Mouse (Mus musculus): ENCODE measurements around the gene Zfp78. TPM values are rescaled to one million over a fixed set of nuclear protein-coding genes. Genes with fewer than 3 reads are reported as not detected.

Zfp78 gene
- 5.0 TPM for polyA plus RNA-seq (2014; fragmentation: Illumina TruSeq; extraction: RNeasy Lipid Tissue Mini Kit (QIAGEN cat#74804); ENCODE audit: low read depth, low replicate concordance)

DNA sequence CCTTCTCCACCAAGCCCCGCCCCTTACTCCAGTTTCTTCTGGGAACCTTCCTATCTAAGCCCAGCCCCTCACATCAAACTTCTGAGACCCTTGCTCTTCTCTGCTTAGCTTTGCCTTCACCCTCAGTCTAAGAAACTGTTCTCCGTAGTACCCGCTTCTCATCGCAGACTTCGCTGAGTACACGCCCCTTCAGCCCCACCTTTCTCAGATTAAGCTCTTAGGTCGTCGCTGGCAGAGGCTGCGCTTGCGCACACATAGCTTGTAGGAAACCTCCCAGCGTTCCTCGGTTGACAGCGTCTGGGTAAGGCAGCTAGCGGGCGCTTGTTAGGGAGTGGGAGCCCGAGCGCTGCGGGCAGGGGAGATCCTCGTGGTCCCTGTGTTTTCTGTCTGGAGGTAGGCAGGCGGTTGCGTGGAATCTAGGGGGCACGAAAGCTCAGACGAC is at the start of gene Zfp78:
Gene Zfp78, plus strand, starts transcription at position 234 of the 442 bp plus-strand sequence.

DNA sequence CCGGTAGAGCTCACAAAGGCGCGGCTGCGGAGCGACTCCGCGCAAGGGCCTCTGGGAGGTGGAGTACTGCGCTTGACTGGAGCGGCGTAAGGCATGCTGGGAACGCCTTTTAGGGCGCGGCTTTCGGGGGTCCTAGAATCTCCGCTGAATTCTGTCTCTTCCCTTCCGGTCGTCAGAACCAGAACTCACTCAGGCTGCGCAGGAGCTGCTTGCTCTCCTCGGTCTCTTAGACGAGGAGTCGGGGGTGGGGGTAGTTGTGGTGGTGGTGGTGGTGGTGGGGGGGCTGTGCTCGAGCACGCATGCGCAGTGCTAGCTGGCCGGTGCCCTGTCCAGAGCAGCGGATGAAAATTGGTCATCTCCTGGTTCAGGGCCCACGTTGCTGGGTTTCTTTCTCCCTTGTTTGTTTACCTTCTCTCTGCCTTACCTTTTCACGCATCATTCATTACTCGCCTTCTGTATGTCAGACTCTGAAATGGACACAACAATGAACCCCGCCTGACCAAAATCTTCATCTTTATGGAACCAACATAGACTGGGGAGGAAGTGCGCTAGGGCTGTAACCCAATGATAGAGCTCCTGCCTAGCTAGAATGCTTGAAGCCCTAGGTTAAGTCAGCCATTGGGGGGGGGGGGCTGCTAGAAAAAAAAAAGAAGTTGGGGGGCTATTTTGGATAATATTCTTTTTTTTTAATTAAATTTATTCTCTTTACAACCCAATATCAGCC is 31.7 kb upstream of the Zfp78 start, which contains the start of gene Zfp583:
Gene Zfp583, minus strand, starts transcription at position 53 of the 724 bp plus-strand sequence.

DNA sequence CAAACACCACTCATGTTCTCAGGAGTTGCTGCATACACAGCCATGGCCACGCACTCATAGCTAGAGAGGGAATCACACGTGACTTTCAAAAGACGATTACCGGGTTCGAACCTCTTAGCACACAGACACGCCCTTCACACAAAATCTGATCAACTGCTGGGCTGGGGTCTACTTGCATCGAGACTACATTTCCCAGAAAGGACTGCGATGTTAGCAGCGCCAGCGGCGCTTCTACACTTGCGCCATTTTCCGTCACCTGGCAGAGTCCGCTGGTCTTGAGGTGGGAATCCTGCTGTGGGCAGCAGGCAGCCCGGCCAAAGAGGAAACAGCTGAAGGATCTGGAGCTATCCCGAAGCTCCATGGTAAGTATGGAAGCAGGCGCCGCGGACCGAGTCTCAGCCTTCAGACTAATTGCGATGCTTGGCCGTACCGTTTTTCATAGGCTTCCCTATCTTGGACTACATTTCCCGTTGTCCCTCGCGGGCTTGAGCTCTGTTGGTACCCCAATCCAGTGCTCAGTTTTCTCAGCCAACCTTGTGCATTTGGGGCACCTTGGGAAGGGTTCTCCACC is 19.5 kb upstream of the Zfp78 start, which contains the start of gene Gm3854:
Gene Gm3854, plus strand, starts transcription at position 259 of the 571 bp plus-strand sequence.

DNA sequence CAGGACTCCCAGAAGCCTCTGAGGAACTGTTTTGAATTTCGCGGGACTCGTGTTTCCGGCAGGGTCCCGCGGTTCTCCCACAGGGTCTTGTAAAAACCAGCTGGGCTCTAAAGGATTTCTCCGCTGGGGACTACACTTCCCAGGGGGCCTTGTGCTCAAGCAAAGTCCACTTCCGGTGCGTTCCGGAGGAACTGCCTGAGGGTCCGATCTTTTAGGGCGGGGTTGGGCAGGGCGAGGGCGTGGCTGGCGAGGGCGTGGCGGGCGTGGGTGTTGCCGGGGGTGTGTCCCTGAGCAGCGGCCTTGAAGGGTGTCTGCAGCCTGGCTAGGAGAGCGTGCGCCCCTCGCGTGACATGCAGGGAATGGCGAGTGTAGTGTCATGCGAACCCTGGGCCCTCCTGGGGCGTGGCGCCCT is 20.0 kb downstream of the Zfp78 start, which contains the start of gene Zfp28:
Gene Zfp28, plus strand, starts transcription at position 252 of the 412 bp plus-strand sequence.

DNA sequence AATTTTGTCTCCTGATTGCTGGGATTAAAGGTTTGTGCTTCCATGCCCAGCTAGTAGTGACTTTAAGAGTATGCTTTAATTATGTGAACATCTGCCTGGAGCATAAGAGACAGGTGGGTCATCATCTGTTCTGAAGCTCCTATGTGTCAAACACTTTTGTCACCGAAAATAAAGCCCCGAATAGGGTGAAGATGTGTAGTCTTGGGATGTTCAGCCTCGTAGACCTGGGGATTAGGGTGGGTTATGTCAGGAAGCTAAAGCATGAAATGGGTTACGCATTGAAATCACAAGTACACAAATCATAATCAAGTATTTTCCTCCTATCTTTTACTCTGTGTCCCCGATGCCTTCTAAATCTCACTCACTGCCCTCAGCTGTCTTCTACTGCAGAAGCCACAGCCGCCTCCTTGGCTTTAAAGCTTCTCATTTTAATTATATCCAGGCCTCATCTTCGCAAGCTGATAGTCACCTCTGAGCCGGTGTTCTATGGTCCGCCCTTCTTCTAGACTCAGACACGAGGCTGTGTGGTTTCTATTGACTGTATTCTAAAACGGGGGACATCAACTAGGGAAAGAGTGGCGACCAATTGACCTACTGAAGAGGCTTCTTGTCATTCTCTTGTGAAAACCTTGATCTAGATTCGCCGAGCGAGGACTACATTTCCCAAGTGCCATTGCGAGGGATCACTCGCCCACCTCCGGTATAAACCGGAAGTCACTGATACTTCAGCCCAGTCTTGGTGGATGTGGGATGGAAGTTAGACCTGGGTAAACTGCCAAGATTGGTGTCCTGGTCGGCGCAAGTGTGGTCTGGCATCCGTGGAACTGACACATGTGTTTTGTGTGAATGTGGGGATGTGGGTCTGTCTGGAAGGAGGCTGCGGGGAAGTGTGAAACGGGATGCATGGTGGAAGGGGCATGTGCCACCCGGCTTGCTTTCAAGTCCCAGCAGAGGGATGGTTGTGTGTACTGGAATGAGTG is 35.2 kb downstream of the Zfp78 start, which contains the start of gene Smim17:
Gene Smim17, plus strand, starts transcription at position 720 of the 980 bp plus-strand sequence.

DNA sequence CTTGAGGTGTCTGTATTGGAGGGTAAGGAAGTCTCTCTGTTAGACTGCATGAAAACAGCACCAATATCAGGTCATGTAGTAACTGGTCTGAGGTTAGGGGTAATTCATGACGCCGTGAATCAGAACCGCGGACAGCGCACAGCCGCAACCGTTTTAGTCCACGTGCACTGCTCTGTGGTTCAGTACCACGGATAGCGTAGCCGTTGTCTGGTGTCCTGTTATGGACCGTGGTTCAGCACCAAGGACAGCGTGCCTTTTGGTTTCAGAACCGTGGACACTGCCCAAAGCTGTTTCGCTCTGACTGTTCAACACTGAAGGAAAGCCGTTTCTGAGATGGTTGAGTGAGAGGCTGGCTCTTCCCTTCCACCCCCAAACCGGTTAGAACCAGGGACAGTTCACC is 47.0 kb downstream of the Zfp78 start, which contains the start of gene Gm20715:
Gene Gm20715, plus strand, starts transcription at position 235 of the 400 bp plus-strand sequence.

Other genes with a start within 250 kb of the Zfp78 start
- gene Zfp787, start 207.3 kb upstream of the Zfp78 start, polyA plus RNA-seq (2014; fragmentation: Illumina TruSeq; extraction: RNeasy Lipid Tissue Mini Kit (QIAGEN cat#74804); ENCODE audit: low read depth, low replicate concordance): 4.9 TPM
- 7.0 TPM for gene Zfp444, start 191.1 kb upstream of the Zfp78 start, polyA plus RNA-seq (2014; fragmentation: Illumina TruSeq; extraction: RNeasy Lipid Tissue Mini Kit (QIAGEN cat#74804); ENCODE audit: low read depth, low replicate concordance)
- gene Galp, start 166.2 kb upstream of the Zfp78 start, polyA plus RNA-seq (2014; fragmentation: Illumina TruSeq; extraction: RNeasy Lipid Tissue Mini Kit (QIAGEN cat#74804); ENCODE audit: low read depth, low replicate concordance): not detected
- not detected for gene Zscan5b, start 141.0 kb upstream of the Zfp78 start, polyA plus RNA-seq (2014; fragmentation: Illumina TruSeq; extraction: RNeasy Lipid Tissue Mini Kit (QIAGEN cat#74804); ENCODE audit: low read depth, low replicate concordance)
- gene Epp13, start 110.6 kb upstream of the Zfp78 start, polyA plus RNA-seq (2014; fragmentation: Illumina TruSeq; extraction: RNeasy Lipid Tissue Mini Kit (QIAGEN cat#74804); ENCODE audit: low read depth, low replicate concordance): not detected
- 8.7 TPM for gene Zfp667, start 76.7 kb upstream of the Zfp78 start, polyA plus RNA-seq (2014; fragmentation: Illumina TruSeq; extraction: RNeasy Lipid Tissue Mini Kit (QIAGEN cat#74804); ENCODE audit: low read depth, low replicate concordance)
- gene Zfp583, start 32.0 kb upstream of the Zfp78 start, polyA plus RNA-seq (2014; fragmentation: Illumina TruSeq; extraction: RNeasy Lipid Tissue Mini Kit (QIAGEN cat#74804); ENCODE audit: low read depth, low replicate concordance): 3.1 TPM
- 0.93 TPM for gene Gm3854, start 19.5 kb upstream of the Zfp78 start, polyA plus RNA-seq (2014; fragmentation: Illumina TruSeq; extraction: RNeasy Lipid Tissue Mini Kit (QIAGEN cat#74804); ENCODE audit: low read depth, low replicate concordance)
- 4.0 TPM for gene Zfp28, start 20.0 kb downstream of the Zfp78 start, polyA plus RNA-seq (2014; fragmentation: Illumina TruSeq; extraction: RNeasy Lipid Tissue Mini Kit (QIAGEN cat#74804); ENCODE audit: low read depth, low replicate concordance)
- not detected for gene Smim17, start 35.4 kb downstream of the Zfp78 start, polyA plus RNA-seq (2014; fragmentation: Illumina TruSeq; extraction: RNeasy Lipid Tissue Mini Kit (QIAGEN cat#74804); ENCODE audit: low read depth, low replicate concordance)
- gene Gm20715, start 47.0 kb downstream of the Zfp78 start, polyA plus RNA-seq (2014; fragmentation: Illumina TruSeq; extraction: RNeasy Lipid Tissue Mini Kit (QIAGEN cat#74804); ENCODE audit: low read depth, low replicate concordance): not detected
- not detected for gene Olfr1344, start 75.4 kb downstream of the Zfp78 start, polyA plus RNA-seq (2014; fragmentation: Illumina TruSeq; extraction: RNeasy Lipid Tissue Mini Kit (QIAGEN cat#74804); ENCODE audit: low read depth, low replicate concordance)
- not detected for gene Olfr1336, start 92.9 kb downstream of the Zfp78 start, polyA plus RNA-seq (2014; fragmentation: Illumina TruSeq; extraction: RNeasy Lipid Tissue Mini Kit (QIAGEN cat#74804); ENCODE audit: low read depth, low replicate concordance)
- not detected for gene Olfr1346, start 103.8 kb downstream of the Zfp78 start, polyA plus RNA-seq (2014; fragmentation: Illumina TruSeq; extraction: RNeasy Lipid Tissue Mini Kit (QIAGEN cat#74804); ENCODE audit: low read depth, low replicate concordance)
- not detected for gene Olfr5, start 123.7 kb downstream of the Zfp78 start, polyA plus RNA-seq (2014; fragmentation: Illumina TruSeq; extraction: RNeasy Lipid Tissue Mini Kit (QIAGEN cat#74804); ENCODE audit: low read depth, low replicate concordance)
- not detected for gene Olfr1347, start 136.5 kb downstream of the Zfp78 start, polyA plus RNA-seq (2014; fragmentation: Illumina TruSeq; extraction: RNeasy Lipid Tissue Mini Kit (QIAGEN cat#74804); ENCODE audit: low read depth, low replicate concordance)
- gene Olfr1348, start 145.5 kb downstream of the Zfp78 start, polyA plus RNA-seq (2014; fragmentation: Illumina TruSeq; extraction: RNeasy Lipid Tissue Mini Kit (QIAGEN cat#74804); ENCODE audit: low read depth, low replicate concordance): not detected
- not detected for gene Olfr1349, start 159.7 kb downstream of the Zfp78 start, polyA plus RNA-seq (2014; fragmentation: Illumina TruSeq; extraction: RNeasy Lipid Tissue Mini Kit (QIAGEN cat#74804); ENCODE audit: low read depth, low replicate concordance)
- not detected for gene Olfr1350, start 201.6 kb downstream of the Zfp78 start, polyA plus RNA-seq (2014; fragmentation: Illumina TruSeq; extraction: RNeasy Lipid Tissue Mini Kit (QIAGEN cat#74804); ENCODE audit: low read depth, low replicate concordance)